Mouse (Mus musculus) bone marrow, adult 2 months (tissue): ENCODE measurements around the gene Wnt9b. TPM values are rescaled to one million over a fixed set of nuclear protein-coding genes. Genes with fewer than 3 reads are reported as not detected.

Source experiments
- H3K27ac ChIP-seq: fragments of 200-500 bp; 2 replicates; pipeline ENCODE4 v1.5.1; 2012; ENCODE audit warnings: low read depth, mild to moderate bottlenecking, control low read depth, inconsistent platforms, low read length; ENCODE audit not compliant: control insufficient read depth, poor library complexity, insufficient read depth
- H3K4me1 ChIP-seq: fragments of 200-500 bp; 2 replicates; pipeline ENCODE4 v1.6.1; 2011; ENCODE audit warnings: low read length; ENCODE audit not compliant: control insufficient read depth, insufficient read depth
- H3K4me3 ChIP-seq: fragments of 200-500 bp; replicated peaks from 2 replicates; pipeline ENCODE3; 2011; ENCODE audit warnings: mild to moderate bottlenecking, low read depth, low read length, control low read depth; ENCODE audit not compliant: control insufficient read depth
- CTCF ChIP-seq: fragments of 200-500 bp; IDR thresholded peaks from 2 replicates; pipeline ENCODE4 v1.5.1; 2011; ENCODE audit warnings: low read length, control low read depth; ENCODE audit not compliant: control insufficient read depth, insufficient read depth
- POLR2A ChIP-seq: fragments of 200-500 bp; IDR thresholded peaks from 2 replicates; pipeline ENCODE4 v1.6.1; 2011; ENCODE audit warnings: low read depth, mild to moderate bottlenecking, control low read depth, low read length, borderline replicate concordance; ENCODE audit not compliant: control insufficient read depth
- WGBS: fragments of 180-500 bp; shearing (Covaris S2); methylation state at CpG from one replicate; pipeline ENCODE4 v1.1.7; 2018; 5-methylcytosine and 5-hydroxymethylcytosine counted together
- polyA plus RNA-seq: library from polyadenylated mRNA; stranded (reverse); fragments of >200 nt; gene quantifications from 2 replicates; pipeline ENCODE4 v1.2.4, GENCODE M21; 2011; ENCODE audit warnings: low replicate concordance; ENCODE audit not compliant: missing spikeins, insufficient read depth, insufficient read length

Gene Wnt9b
- not detected in 2 replicates for polyA plus RNA-seq

DNA sequence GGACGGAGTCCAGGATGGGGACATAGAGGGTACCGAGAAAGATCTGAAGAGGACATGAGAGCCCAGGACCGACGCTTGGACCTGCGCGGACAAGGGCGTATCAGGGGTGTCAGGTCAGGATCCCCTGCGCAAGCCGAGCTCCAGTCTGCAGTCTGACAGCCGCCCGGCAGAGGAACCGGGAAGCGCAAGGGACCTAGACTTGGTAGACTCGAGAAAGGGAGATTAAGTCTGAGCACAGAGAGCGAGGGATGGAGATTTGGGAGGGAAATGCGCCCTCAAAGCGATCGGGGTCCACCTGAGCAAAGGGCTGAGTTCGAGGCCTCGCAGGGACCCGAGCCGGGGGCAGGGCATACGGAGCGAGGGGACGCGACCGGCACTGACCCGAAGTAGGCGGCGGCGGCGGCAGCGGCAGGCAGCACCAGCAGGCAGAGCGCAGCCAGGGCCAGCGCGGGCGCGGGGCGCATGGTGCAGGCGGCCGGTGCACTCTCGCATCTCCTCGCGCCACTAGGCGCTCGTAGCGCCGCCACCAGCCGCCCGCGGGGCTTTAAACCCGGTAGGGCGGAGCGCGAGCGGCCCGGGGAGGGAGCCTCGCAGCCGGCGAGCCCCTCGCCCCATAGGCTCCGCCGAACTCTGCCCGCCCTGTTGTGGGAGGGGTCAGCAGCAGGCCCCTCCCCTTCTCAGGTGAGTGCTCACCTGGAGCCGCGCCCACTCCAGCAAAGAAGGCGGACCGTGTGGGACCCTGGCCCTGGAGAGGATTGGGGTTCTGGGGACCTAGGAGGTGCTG is at the start of gene Wnt9b:
Gene Wnt9b, minus strand, starts transcription at position 516 of the 784 bp plus-strand sequence.
- TF ChIP-seq CTCF (no peak), POLR2A (no peak)
- WGBS, result 2% methylated on average over 68 of the region's 68 CpGs
- no peaks in the 10 kb centered on the region for H3K4me1 ChIP-seq
- H3K4me3 ChIP-seq, result no peak within 1 kb of the TSS
- no peak within 1 kb of the TSS for H3K27ac ChIP-seq

GRCm38 (mm10) chr11:103789951-103790350 is 40.3 kb upstream of the Wnt9b start:
- TF ChIP-seq POLR2A, result no peak
- no peak for TF ChIP-seq CTCF
- Histone ChIP-seq H3K4me1 (no peaks in the 10 kb centered on the region), H3K4me3 (no peak overlapping the region), H3K27ac (no peak overlapping the region)
- 43% methylated on average over 5 of the region's 5 CpGs for WGBS

DNA sequence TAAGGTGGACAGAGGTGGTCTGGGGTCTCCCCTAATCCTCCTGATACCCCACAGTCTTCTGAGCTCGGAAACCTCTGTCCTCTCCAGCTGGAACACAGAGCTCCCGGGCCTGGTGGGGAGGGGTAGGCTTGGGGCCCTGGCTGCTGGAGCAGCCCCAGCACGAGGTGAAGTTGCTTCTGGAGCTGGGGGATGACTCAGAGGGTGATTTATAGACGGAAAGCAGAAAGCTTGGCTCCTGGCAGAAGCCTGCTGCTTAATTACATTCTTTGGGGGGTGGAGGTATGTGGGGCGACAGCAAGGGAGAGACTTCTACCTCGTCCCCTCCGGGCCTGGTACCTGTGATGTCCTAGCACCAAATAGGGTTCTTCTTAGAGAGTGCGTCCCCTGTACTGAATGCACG is 30.5 kb upstream of the Wnt9b start:
- 50% methylated on average over 9 of the region's 9 CpGs for WGBS
- no peak for TF ChIP-seq POLR2A
- no peak for TF ChIP-seq CTCF
- Histone ChIP-seq H3K4me3 (no peak overlapping the region), H3K27ac (no peak overlapping the region), H3K4me1 (no peaks in the 10 kb centered on the region)

- no peak for TF ChIP-seq CTCF
- H3K4me3 ChIP-seq, result no peak overlapping the region
- 3% methylated on average over 19 of the region's 19 CpGs for WGBS
- H3K27ac ChIP-seq, result no peak overlapping the region
- no peaks in the 10 kb centered on the region for H3K4me1 ChIP-seq
Observed at GRCm38 (mm10) chr11:103774228-103774530, 24.6 kb upstream of the Wnt9b start.

GRCm38 (mm10) chr11:103773387-103774227 is 24.0 kb upstream of the Wnt9b start, which contains the start of gene Wnt3:
Wnt3 (plus strand) TSS chr11:103774150.
- TF ChIP-seq CTCF (no peak), POLR2A (no peak)
- under 1% methylated on average over 60 of the region's 60 CpGs for WGBS
- Histone ChIP-seq H3K4me1 (no peaks in the 10 kb centered on the region), H3K27ac (no peak within 1 kb of the TSS; the same call in 1 of the 2 replicates), H3K4me3 (no peak within 1 kb of the TSS)

GRCm38 (mm10) chr11:103772505-103773386 is 23.1 kb upstream of the Wnt9b start:
- Histone ChIP-seq H3K4me1 (no peaks in the 10 kb centered on the region), H3K4me3 (no peak overlapping the region), H3K27ac (no peak overlapping the region; the same call in 1 of the 2 replicates)
- WGBS, result 3% methylated on average over 23 of the region's 23 CpGs
- no peak for TF ChIP-seq CTCF
- TF ChIP-seq POLR2A, result no peak

DNA sequence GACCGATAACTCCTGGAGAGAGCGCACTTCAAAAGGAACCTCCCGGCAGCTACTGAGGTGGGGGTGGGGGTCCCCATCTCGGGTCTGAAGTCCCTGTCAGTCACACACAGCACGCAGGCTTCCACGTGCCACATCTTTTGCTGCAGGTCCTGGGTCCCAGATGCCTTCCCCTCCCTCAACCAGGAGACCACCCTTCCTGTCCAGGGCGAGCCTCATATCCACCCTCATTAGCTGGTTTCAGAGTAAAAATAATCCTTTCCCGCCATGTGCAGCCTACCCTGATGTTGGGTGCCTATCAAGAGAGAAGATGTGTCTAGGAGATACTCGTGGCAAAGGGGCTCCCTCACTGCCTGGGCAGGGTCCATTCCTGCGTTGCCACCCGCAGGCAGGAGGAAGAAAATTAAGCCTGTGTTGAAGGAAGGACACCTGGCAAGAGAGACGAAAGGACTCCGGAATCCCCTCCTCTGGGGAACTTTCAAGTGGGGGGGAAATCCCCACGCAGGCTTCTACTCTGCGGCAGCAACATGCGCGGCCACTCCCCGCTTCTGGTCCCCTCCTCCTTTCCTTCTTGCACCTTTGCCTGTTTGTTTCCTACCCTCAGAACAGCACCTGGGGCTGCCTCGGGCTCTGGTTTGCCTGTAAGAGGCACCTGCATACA is 21.7 kb upstream of the Wnt9b start:
- Histone ChIP-seq H3K27ac (no peak overlapping the region), H3K4me1 (no peaks in the 10 kb centered on the region), H3K4me3 (no peak overlapping the region)
- WGBS, result 6% methylated on average over 19 of the region's 19 CpGs
- TF ChIP-seq POLR2A, result no peak
- no peak for TF ChIP-seq CTCF
